Mouse (Mus musculus) erythroblast, adult 5-6 weeks (primary cell): Measurements from ENCODE around the gene Tpsab1. TPM values are rescaled to one million over a fixed set of nuclear protein-coding genes. Genes with fewer than 3 reads are reported as not detected.

Experiments
- total RNA-seq, 2 experiments: library from RNA; stranded (forward) in 1 of 2; stranded (reverse) in 1 of 2; fragments of 150-400 nt in 1 of 2; fragments of 200-764, 138-1000 nt in 1 of 2; gene quantifications; 2 replicates each; pipeline versions ENCODE4 v1.2.3 to v1.2.4; 2015 to 2017; ENCODE audit warnings: low replicate concordance in 2 of 2

Gene Tpsab1
- total RNA-seq, 2 experiments from 2014 or later = not detected

Other genes starting within 250 kb of the Tpsab1 start
- gene Telo2, start 229.6 kb downstream of the Tpsab1 start, total RNA-seq (2015; ENCODE audit: low replicate concordance) = 3.5 and 5.9 TPM in 2 replicates
- gene Telo2, start 229.6 kb downstream of the Tpsab1 start, total RNA-seq (2017; ENCODE audit: low replicate concordance) = 6.3 and 11.6 TPM in 2 replicates
- gene Ptx4, start 224.8 kb downstream of the Tpsab1 start, total RNA-seq (2015; ENCODE audit: low replicate concordance) = not detected in 2 replicates
- gene Ptx4, start 224.8 kb downstream of the Tpsab1 start, total RNA-seq (2017; ENCODE audit: low replicate concordance) = not detected in 2 replicates
- 3.7 and 8.6 TPM in 2 replicates for gene Clcn7, start 212.2 kb downstream of the Tpsab1 start, total RNA-seq (2015; ENCODE audit: low replicate concordance)
- 6.0 and 9.1 TPM in 2 replicates for gene Clcn7, start 212.2 kb downstream of the Tpsab1 start, total RNA-seq (2017; ENCODE audit: low replicate concordance)
- gene Ccdc154, start 183.1 kb downstream of the Tpsab1 start, total RNA-seq (2015; ENCODE audit: low replicate concordance) = not detected in 2 replicates
- gene Ccdc154, start 183.1 kb downstream of the Tpsab1 start, total RNA-seq (2017; ENCODE audit: low replicate concordance) = 0.28 TPM in 1 of 2 replicates, not detected in the other
- not detected in 2 replicates for gene Gm38655, start 170.1 kb downstream of the Tpsab1 start, total RNA-seq (2015; ENCODE audit: low replicate concordance)
- not detected in 2 replicates for gene Gm38655, start 170.1 kb downstream of the Tpsab1 start, total RNA-seq (2017; ENCODE audit: low replicate concordance)
- 6.5 TPM in 2 replicates for gene BC003965, start 161.0 kb downstream of the Tpsab1 start, total RNA-seq (2015; ENCODE audit: low replicate concordance)
- 2.2 and 2.9 TPM in 2 replicates for gene BC003965, start 161.0 kb downstream of the Tpsab1 start, total RNA-seq (2017; ENCODE audit: low replicate concordance)
- 5.6 and 8.1 TPM in 2 replicates for gene Unkl, start 157.2 kb downstream of the Tpsab1 start, total RNA-seq (2015; ENCODE audit: low replicate concordance)
- 8.2 and 16.3 TPM in 2 replicates for gene Unkl, start 157.2 kb downstream of the Tpsab1 start, total RNA-seq (2017; ENCODE audit: low replicate concordance)
- gene Gnptg, start 105.4 kb downstream of the Tpsab1 start, total RNA-seq (2015; ENCODE audit: low replicate concordance) = 6.0 and 6.3 TPM in 2 replicates
- 3.6 and 3.7 TPM in 2 replicates for gene Gnptg, start 105.4 kb downstream of the Tpsab1 start, total RNA-seq (2017; ENCODE audit: low replicate concordance)
- 3.1 and 3.6 TPM in 2 replicates for gene Tsr3, start 105.4 kb downstream of the Tpsab1 start, total RNA-seq (2015; ENCODE audit: low replicate concordance)
- gene Tsr3, start 105.4 kb downstream of the Tpsab1 start, total RNA-seq (2017; ENCODE audit: low replicate concordance) = 5.2 and 8.6 TPM in 2 replicates
- gene Baiap3, start 89.2 kb downstream of the Tpsab1 start, total RNA-seq (2015; ENCODE audit: low replicate concordance) = 1.5 TPM in 1 of 2 replicates, not detected in the other
- 0.42 TPM in 1 of 2 replicates, not detected in the other for gene Baiap3, start 89.2 kb downstream of the Tpsab1 start, total RNA-seq (2017; ENCODE audit: low replicate concordance)
- 81.3 and 118 TPM in 2 replicates for gene Ube2i, start 70.9 kb downstream of the Tpsab1 start, total RNA-seq (2015; ENCODE audit: low replicate concordance)
- gene Ube2i, start 70.9 kb downstream of the Tpsab1 start, total RNA-seq (2017; ENCODE audit: low replicate concordance) = 58.7 and 64.3 TPM in 2 replicates
- gene Prss34, start 47.2 kb downstream of the Tpsab1 start, total RNA-seq (2015; ENCODE audit: low replicate concordance) = 153 and 185 TPM in 2 replicates
- gene Prss34, start 47.2 kb downstream of the Tpsab1 start, total RNA-seq (2017; ENCODE audit: low replicate concordance) = 68.4 and 78.9 TPM in 2 replicates
- not detected in 2 replicates for gene Prss28, start 36.9 kb downstream of the Tpsab1 start, total RNA-seq (2015; ENCODE audit: low replicate concordance)
- not detected in 2 replicates for gene Prss28, start 36.9 kb downstream of the Tpsab1 start, total RNA-seq (2017; ENCODE audit: low replicate concordance)
- gene Prss29, start 26.9 kb downstream of the Tpsab1 start, total RNA-seq (2015; ENCODE audit: low replicate concordance) = not detected in 2 replicates
- not detected in 2 replicates for gene Prss29, start 26.9 kb downstream of the Tpsab1 start, total RNA-seq (2017; ENCODE audit: low replicate concordance)
- not detected in 2 replicates for gene Tpsb2, start 20.7 kb upstream of the Tpsab1 start, total RNA-seq (2015; ENCODE audit: low replicate concordance)
- not detected in 2 replicates for gene Tpsb2, start 20.7 kb upstream of the Tpsab1 start, total RNA-seq (2017; ENCODE audit: low replicate concordance)
- not detected in 2 replicates for gene Tpsg1, start 23.7 kb upstream of the Tpsab1 start, total RNA-seq (2015; ENCODE audit: low replicate concordance)
- gene Tpsg1, start 23.7 kb upstream of the Tpsab1 start, total RNA-seq (2017; ENCODE audit: low replicate concordance) = not detected in 2 replicates
- gene Cacna1h, start 88.2 kb upstream of the Tpsab1 start, total RNA-seq (2015; ENCODE audit: low replicate concordance) = 0.21 TPM in 1 of 2 replicates, not detected in the other
- gene Cacna1h, start 88.2 kb upstream of the Tpsab1 start, total RNA-seq (2017; ENCODE audit: low replicate concordance) = under 0.01 and 0.43 TPM in 2 replicates
- gene Tekt4, start 109.1 kb upstream of the Tpsab1 start, total RNA-seq (2015; ENCODE audit: low replicate concordance) = not detected in 2 replicates
- not detected in 2 replicates for gene Tekt4, start 109.1 kb upstream of the Tpsab1 start, total RNA-seq (2017; ENCODE audit: low replicate concordance)
- not detected in 2 replicates for gene Sstr5, start 151.7 kb upstream of the Tpsab1 start, total RNA-seq (2015; ENCODE audit: low replicate concordance)
- gene Sstr5, start 151.7 kb upstream of the Tpsab1 start, total RNA-seq (2017; ENCODE audit: low replicate concordance) = not detected in 2 replicates
- not detected in 2 replicates for gene Sox8, start 225.1 kb upstream of the Tpsab1 start, total RNA-seq (2015; ENCODE audit: low replicate concordance)
- gene Sox8, start 225.1 kb upstream of the Tpsab1 start, total RNA-seq (2017; ENCODE audit: low replicate concordance) = 0.17 TPM in 1 of 2 replicates, not detected in the other
- 2.7 and 7.1 TPM in 2 replicates for gene Lmf1, start 233.5 kb upstream of the Tpsab1 start, total RNA-seq (2015; ENCODE audit: low replicate concordance)
- gene Lmf1, start 233.5 kb upstream of the Tpsab1 start, total RNA-seq (2017; ENCODE audit: low replicate concordance) = 1.5 and 1.8 TPM in 2 replicates